Mouse (Mus musculus) thymus, postnatal 14 days (tissue): ENCODE measurements around the gene Mst1.

Experiments
- DNase-seq: peaks from one replicate; pipeline ENCODE4 v3.0.0; 2021

Gene Mst1

GRCm38 (mm10) chr9:108058291-108058690 lies 21.9 kb upstream of the Mst1 start:
- DNase-seq: no peak

GRCm38 (mm10) chr9:108062142-108062541 lies 18.1 kb upstream of the Mst1 start:
- no peak for DNase-seq

- no peak for DNase-seq
Observed at GRCm38 (mm10) chr9:108063361-108063760, 16.9 kb upstream of the Mst1 start.

- DNase-seq: peak; percentile 70
Observed at GRCm38 (mm10) chr9:108065491-108066011, 14.7 kb upstream of the Mst1 start.

GRCm38 (mm10) chr9:108067199-108067598 lies 13.0 kb upstream of the Mst1 start:
- no peak for DNase-seq

- DNase-seq: peak; percentile 82
Observed at GRCm38 (mm10) chr9:108067900-108068299, 12.3 kb upstream of the Mst1 start.

- DNase-seq: no peak
Observed at GRCm38 (mm10) chr9:108069007-108069406, 11.2 kb upstream of the Mst1 start.

GRCm38 (mm10) chr9:108069529-108069928 lies 10.7 kb upstream of the Mst1 start:
- DNase-seq: no peak

GRCm38 (mm10) chr9:108071801-108072200 lies 8.4 kb upstream of the Mst1 start:
- no peak for DNase-seq

- no peak for DNase-seq
Observed at GRCm38 (mm10) chr9:108072481-108072924, 7.7 kb upstream of the Mst1 start.

- no peak for DNase-seq
Observed at GRCm38 (mm10) chr9:108073141-108073930, 6.9 kb upstream of the Mst1 start.

- DNase-seq: peak; percentile 30
Observed at GRCm38 (mm10) chr9:108082549-108082948, 2.3 kb downstream of the Mst1 start.

GRCm38 (mm10) chr9:108082988-108083431 lies 2.8 kb downstream of the Mst1 start, which contains the start of gene Rnf123:
Gene Rnf123 (minus strand): TSS chr9:108083346.
- no peak for DNase-seq

GRCm38 (mm10) chr9:108083561-108083960 lies 3.3 kb downstream of the Mst1 start:
- DNase-seq: no peak

GRCm38 (mm10) chr9:108085261-108085660 lies 5.0 kb downstream of the Mst1 start:
- no peak for DNase-seq

- no peak for DNase-seq
Observed at GRCm38 (mm10) chr9:108090611-108091120, 10.4 kb downstream of the Mst1 start.

GRCm38 (mm10) chr9:108093586-108093985 lies 13.3 kb downstream of the Mst1 start:
- DNase-seq: no peak

- peak; percentile 97 for DNase-seq
Observed at GRCm38 (mm10) chr9:108094184-108094941, 14.1 kb downstream of the Mst1 start, which contains the start of gene Apeh. Gene Apeh (minus strand): TSS chr9:108094606.

- peak; percentile 44 for DNase-seq
Observed at GRCm38 (mm10) chr9:108094998-108095411, 14.8 kb downstream of the Mst1 start.

- DNase-seq: peak; percentile 68
Observed at GRCm38 (mm10) chr9:108095518-108095917, 15.3 kb downstream of the Mst1 start.

- DNase-seq: no peak
Observed at GRCm38 (mm10) chr9:108095949-108096712, 15.9 kb downstream of the Mst1 start.

GRCm38 (mm10) chr9:108099619-108100018 lies 19.4 kb downstream of the Mst1 start:
- no peak for DNase-seq
